Mouse (Mus musculus): ENCODE measurements around the gene Pde1b. TPM values are rescaled to one million over a fixed set of nuclear protein-coding genes. Genes with fewer than 3 reads are reported as not detected.
A peak's percentile ranks its signal among the peaks of the same experiment; 100 is the strongest.

The Pde1b gene
- polyA plus RNA-seq, 1 experiment from 2014 or later: 27.2 TPM

DNA sequence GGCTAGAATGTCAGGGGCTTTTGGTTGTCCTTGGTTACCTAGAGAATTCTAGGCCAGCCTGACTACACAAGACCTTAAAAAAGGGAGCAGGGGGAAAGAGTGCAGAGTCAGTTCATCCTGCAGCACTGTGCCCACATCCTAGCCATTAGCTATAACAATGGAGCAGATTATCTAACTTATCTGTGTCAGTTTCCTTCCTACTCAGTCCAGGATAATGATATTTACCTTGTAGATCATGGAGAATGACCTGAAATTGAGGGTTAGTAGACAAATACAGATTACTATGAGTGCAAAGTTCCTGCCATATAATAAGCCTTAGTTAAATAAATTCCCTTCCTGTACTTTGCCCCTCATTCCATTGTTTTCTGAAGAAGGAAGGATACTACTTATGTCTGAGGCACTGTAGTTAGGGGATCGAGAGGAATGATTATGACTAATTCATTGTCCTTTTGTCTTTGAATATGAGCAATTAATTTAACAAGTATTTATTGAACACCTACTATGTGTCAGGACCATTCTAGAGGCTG, 23.7 kb upstream of the Pde1b start:
- Histone ChIP-seq H3K4me3 (ENCODE audit: low read depth, low read length) (no peak overlapping the region), H3K27ac (ENCODE audit: low read depth, low read length) (no peak overlapping the region), H3K9ac (ENCODE audit: low read length) (no peak overlapping the region), H3K36me3 (ENCODE audit: control insufficient read depth, insufficient read depth, low read length) (no peaks in the 10 kb centered on the region), H3K27me3 (ENCODE audit: control insufficient read depth, insufficient read depth, low read length) (no peaks in the 10 kb centered on the region), H3K4me1 (replicated peaks; ENCODE audit: control insufficient read depth, insufficient read depth, low read length) (no peaks in the 10 kb centered on the region), H3K9me3 (ENCODE audit: control insufficient read depth, low read length) (no peaks in the 10 kb centered on the region), H3K4me2 (ENCODE audit: low read depth, low read length, severe bottlenecking) (no peak overlapping the region)
- ATAC-seq (replicated peaks; ENCODE audit: low FRiP score) (no peak), DNase-seq (ENCODE audit: low spot score) (no peak)
- WGBS: 83% methylated on average over 1 of the region's 1 CpGs

DNA sequence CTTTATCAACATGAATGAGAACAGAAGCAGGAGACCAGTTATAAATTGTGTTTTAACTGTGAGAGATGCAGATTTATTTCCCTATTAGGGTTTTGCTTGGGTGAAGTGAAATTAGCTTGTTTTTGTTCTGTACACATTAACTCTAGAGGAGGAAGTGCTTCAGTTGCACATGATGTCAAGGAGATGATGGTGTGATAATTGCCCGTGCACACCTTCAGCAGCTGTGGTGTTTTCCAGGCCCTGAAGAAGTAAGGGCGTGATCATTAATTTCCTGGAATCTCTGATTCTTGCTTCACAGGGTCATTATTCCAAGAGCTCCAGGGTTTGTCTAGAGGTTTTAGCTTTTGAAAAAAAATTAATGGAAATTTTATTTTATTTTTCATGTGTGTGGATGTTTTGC, 22.7 kb upstream of the Pde1b start:
- Histone ChIP-seq H3K9me3 (ENCODE audit: control insufficient read depth, low read length) (no peaks in the 10 kb centered on the region), H3K27me3 (ENCODE audit: control insufficient read depth, insufficient read depth, low read length) (no peaks in the 10 kb centered on the region), H3K4me1 (replicated peaks; ENCODE audit: control insufficient read depth, insufficient read depth, low read length) (no peaks in the 10 kb centered on the region), H3K27ac (ENCODE audit: low read depth, low read length) (no peak overlapping the region), H3K4me2 (ENCODE audit: low read depth, low read length, severe bottlenecking) (no peak overlapping the region), H3K9ac (ENCODE audit: low read length) (no peak overlapping the region), H3K36me3 (ENCODE audit: control insufficient read depth, insufficient read depth, low read length) (no peaks in the 10 kb centered on the region), H3K4me3 (ENCODE audit: low read depth, low read length) (no peak overlapping the region)
- DNase-seq (ENCODE audit: low spot score): no peak
- 80% methylated on average over 2 of the region's 2 CpGs for WGBS
- no peak for ATAC-seq (replicated peaks; ENCODE audit: low FRiP score)

DNA sequence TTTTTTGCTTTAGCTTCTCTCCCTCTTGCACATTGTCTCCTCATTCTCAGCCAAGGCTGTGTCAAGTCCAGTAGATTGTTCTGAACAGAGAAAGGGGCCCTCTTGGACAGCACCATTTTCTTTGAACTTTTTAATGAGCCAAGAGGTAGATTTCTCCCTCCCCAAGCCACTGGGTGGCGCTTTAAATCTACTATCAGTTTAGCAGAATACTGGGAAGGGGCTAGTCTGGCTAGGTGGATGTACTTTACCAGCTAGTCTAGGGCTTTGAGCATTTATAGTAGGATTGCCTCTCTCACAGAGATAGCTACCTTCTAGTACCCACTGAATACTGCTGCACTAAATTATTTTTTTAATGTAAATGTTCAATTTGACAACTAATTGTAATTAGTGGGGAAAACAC, 20.3 kb upstream of the Pde1b start:
- no peaks in the 10 kb centered on the region for H3K36me3 ChIP-seq (ENCODE audit: control insufficient read depth, insufficient read depth, low read length)
- H3K9ac ChIP-seq (ENCODE audit: low read length): no peak overlapping the region
- WGBS: 0% methylated on average over 1 of the region's 1 CpGs
- no peaks in the 10 kb centered on the region for H3K4me1 ChIP-seq (replicated peaks; ENCODE audit: control insufficient read depth, insufficient read depth, low read length)
- ATAC-seq (replicated peaks; ENCODE audit: low FRiP score) (peak; percentile 82), DNase-seq (ENCODE audit: low spot score) (peak; percentile 71)
- no peaks in the 10 kb centered on the region for H3K27me3 ChIP-seq (ENCODE audit: control insufficient read depth, insufficient read depth, low read length)
- H3K4me3 ChIP-seq (ENCODE audit: low read depth, low read length): no peak overlapping the region
- no peak overlapping the region for H3K27ac ChIP-seq (ENCODE audit: low read depth, low read length)
- no peak overlapping the region for H3K4me2 ChIP-seq (ENCODE audit: low read depth, low read length, severe bottlenecking)
- H3K9me3 ChIP-seq (ENCODE audit: control insufficient read depth, low read length): no peaks in the 10 kb centered on the region

DNA sequence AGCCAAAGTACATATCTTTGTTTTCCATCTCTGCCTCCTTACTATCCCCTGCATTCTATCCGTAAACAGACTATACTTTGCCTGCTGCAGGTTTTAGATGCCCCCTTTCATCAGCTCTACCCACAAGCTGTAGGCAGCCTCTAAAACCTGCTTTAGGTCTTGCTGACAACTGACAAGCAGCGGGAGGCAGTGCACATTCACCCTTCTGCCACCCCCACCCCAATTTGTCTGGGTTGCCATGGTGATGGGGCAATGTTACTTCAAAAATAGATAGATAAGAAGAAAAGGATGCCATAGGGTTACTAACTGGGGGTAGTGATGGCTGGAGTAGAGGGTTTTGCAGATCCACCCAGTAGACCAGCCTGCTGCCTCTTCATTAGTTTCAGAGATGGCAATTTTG, 18.3 kb upstream of the Pde1b start:
- Histone ChIP-seq H3K27ac (ENCODE audit: low read depth, low read length) (no peak overlapping the region), H3K4me1 (replicated peaks; ENCODE audit: control insufficient read depth, insufficient read depth, low read length) (no peaks in the 10 kb centered on the region), H3K4me2 (ENCODE audit: low read depth, low read length, severe bottlenecking) (no peak overlapping the region), H3K36me3 (ENCODE audit: control insufficient read depth, insufficient read depth, low read length) (no peaks in the 10 kb centered on the region), H3K9ac (ENCODE audit: low read length) (no peak overlapping the region), H3K4me3 (ENCODE audit: low read depth, low read length) (no peak overlapping the region), H3K9me3 (ENCODE audit: control insufficient read depth, low read length) (no peaks in the 10 kb centered on the region), H3K27me3 (ENCODE audit: control insufficient read depth, insufficient read depth, low read length) (no peaks in the 10 kb centered on the region)
- 71% methylated on average over 2 of the region's 2 CpGs for WGBS
- ATAC-seq (replicated peaks; ENCODE audit: low FRiP score): no peak
- DNase-seq (ENCODE audit: low spot score): no peak

DNA sequence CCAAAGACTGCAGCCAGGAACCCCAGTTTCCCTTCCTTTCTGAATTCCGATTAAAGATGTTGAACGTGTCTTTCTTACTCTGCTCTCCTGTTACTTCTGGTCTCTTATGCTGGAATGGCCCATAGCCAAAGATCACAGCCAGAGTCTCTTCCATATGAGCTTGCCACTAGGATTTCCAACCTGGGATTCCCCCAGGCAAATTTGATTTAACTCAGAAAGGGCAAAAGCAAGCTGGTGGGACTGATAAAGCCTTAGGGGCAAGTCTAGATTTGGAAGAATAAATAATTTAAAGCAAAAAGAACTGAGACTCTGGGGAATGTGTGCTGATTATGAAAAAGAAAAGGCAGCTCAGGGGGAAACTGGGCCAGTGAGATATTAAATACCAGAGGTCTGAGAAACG, 17.7 kb upstream of the Pde1b start:
- Histone ChIP-seq H3K9ac (ENCODE audit: low read length) (no peak overlapping the region), H3K27me3 (ENCODE audit: control insufficient read depth, insufficient read depth, low read length) (no peaks in the 10 kb centered on the region), H3K4me3 (ENCODE audit: low read depth, low read length) (no peak overlapping the region), H3K4me1 (replicated peaks; ENCODE audit: control insufficient read depth, insufficient read depth, low read length) (no peaks in the 10 kb centered on the region), H3K36me3 (ENCODE audit: control insufficient read depth, insufficient read depth, low read length) (no peaks in the 10 kb centered on the region), H3K9me3 (ENCODE audit: control insufficient read depth, low read length) (no peaks in the 10 kb centered on the region), H3K4me2 (ENCODE audit: low read depth, low read length, severe bottlenecking) (no peak overlapping the region), H3K27ac (ENCODE audit: low read depth, low read length) (no peak overlapping the region)
- 59% methylated on average over 3 of the region's 3 CpGs for WGBS
- ATAC-seq (replicated peaks; ENCODE audit: low FRiP score) (no peak), DNase-seq (ENCODE audit: low spot score) (no peak)

DNA sequence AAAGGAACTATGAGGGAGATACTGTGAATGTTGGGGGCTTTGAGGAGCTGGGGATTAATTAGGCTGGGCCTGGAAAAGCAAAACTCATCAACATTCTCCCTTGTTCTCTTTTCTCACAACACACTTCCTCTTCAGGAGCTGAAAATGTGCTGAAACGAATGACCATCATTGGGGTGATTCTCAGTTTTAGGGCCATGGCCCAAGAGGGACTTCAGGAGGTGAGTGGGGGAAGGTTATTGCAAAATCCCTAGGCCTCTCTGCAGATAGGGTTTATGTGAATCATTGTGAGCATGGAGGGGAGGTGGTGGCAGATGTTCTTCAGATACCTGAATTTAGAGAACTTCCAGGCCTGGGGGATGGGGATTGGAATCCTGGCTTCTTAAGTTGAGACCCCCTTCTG, 16.2 kb upstream of the Pde1b start:
- H3K4me3 ChIP-seq (ENCODE audit: low read depth, low read length): no peak overlapping the region
- no peak overlapping the region for H3K27ac ChIP-seq (ENCODE audit: low read depth, low read length)
- H3K4me2 ChIP-seq (ENCODE audit: low read depth, low read length, severe bottlenecking): no peak overlapping the region
- H3K36me3 ChIP-seq (ENCODE audit: control insufficient read depth, insufficient read depth, low read length): no peaks in the 10 kb centered on the region
- DNase-seq (ENCODE audit: low spot score) (no peak), ATAC-seq (replicated peaks; ENCODE audit: low FRiP score) (no peak)
- no peaks in the 10 kb centered on the region for H3K9me3 ChIP-seq (ENCODE audit: control insufficient read depth, low read length)
- H3K9ac ChIP-seq (ENCODE audit: low read length): no peak overlapping the region
- H3K4me1 ChIP-seq (replicated peaks; ENCODE audit: control insufficient read depth, insufficient read depth, low read length): no peaks in the 10 kb centered on the region
- H3K27me3 ChIP-seq (ENCODE audit: control insufficient read depth, insufficient read depth, low read length): no peaks in the 10 kb centered on the region
- 70% methylated on average over 1 of the region's 1 CpGs for WGBS

DNA sequence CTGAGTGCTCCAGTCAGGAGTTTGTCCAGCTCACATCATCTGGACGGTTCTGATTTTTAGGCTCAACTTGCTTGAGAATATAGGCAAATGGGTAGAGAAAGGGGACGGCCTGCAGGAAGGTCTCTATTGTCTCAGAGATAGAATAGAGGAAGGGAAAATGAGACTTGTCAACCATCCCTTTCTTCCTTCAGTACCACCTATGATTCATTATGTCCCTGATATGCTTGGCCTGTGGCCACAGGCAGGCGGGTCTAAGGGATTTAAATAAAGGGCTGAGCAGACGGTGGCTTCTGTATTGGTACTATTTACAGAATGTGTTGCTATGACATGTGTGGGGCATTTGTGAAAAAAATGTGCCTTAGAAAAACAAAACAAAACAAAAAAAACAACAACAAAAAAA, 14.5 kb upstream of the Pde1b start:
- H3K9me3 ChIP-seq (ENCODE audit: control insufficient read depth, low read length): no peaks in the 10 kb centered on the region
- DNase-seq (ENCODE audit: low spot score): no peak
- H3K9ac ChIP-seq (ENCODE audit: low read length): no peak overlapping the region
- no peaks in the 10 kb centered on the region for H3K4me1 ChIP-seq (replicated peaks; ENCODE audit: control insufficient read depth, insufficient read depth, low read length)
- no peak overlapping the region for H3K4me3 ChIP-seq (ENCODE audit: low read depth, low read length)
- WGBS: 69% methylated on average over 4 of the region's 4 CpGs
- H3K4me2 ChIP-seq (ENCODE audit: low read depth, low read length, severe bottlenecking): no peak overlapping the region
- H3K36me3 ChIP-seq (ENCODE audit: control insufficient read depth, insufficient read depth, low read length): no peaks in the 10 kb centered on the region
- no peaks in the 10 kb centered on the region for H3K27me3 ChIP-seq (ENCODE audit: control insufficient read depth, insufficient read depth, low read length)
- H3K27ac ChIP-seq (ENCODE audit: low read depth, low read length): no peak overlapping the region
- ATAC-seq (replicated peaks; ENCODE audit: low FRiP score): no peak

DNA sequence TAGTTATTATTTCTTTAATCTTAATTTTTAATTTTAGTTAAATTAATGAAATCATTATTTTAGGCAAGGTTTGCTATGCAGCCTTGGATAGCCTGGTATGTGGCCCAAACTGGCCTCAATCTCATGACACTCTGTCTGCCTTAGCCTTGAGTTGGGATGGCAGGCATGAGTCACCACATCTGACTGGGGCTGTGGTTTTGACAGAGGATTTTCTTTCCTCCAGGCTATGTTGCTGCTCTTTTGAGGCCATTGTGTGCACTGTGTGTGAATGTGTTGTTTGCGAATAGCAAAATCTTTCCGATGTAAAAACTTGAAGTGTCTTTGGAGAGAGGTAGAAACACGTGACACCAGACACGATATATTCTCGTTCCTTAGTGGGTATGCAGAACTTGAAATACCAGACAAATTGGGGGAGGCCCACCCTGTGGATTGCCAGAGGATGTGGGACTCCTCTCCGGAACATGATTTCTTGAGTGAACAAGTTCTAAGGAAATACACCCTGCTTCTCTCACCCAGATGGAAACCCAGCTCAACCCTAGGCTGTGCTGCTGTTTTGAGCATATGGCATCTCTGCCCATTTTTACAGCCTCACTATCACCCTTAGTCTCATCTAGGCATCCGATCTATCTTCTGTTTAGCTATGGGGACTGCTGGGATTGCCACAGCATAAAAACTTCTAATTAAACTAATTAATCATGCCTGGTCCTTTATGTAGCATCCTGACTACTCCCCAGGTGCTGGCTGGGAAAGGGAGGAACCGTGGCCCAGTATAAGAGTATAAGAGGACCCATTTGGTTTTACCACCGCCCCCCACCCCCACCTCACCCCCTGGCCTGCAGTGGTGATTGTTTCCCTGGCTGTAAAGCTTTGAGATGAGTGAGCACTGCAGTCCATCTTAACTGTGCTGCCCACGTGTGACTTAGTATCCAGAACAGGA, 6.4 kb upstream of the Pde1b start:
- ATAC-seq (replicated peaks; ENCODE audit: low FRiP score): peak; percentile 21
- Histone ChIP-seq H3K4me2 (ENCODE audit: low read depth, low read length, severe bottlenecking) (no peak overlapping the region), H3K4me3 (ENCODE audit: low read depth, low read length) (no peak overlapping the region), H3K4me1 (replicated peaks; ENCODE audit: control insufficient read depth, insufficient read depth, low read length) (peaks cover 7% of the 10 kb centered on the region; the same call in 1 of the 2 replicates), H3K27ac (ENCODE audit: low read depth, low read length) (no peak overlapping the region), H3K9me3 (ENCODE audit: control insufficient read depth, low read length) (no peaks in the 10 kb centered on the region), H3K9ac (ENCODE audit: low read length) (no peak overlapping the region), H3K36me3 (ENCODE audit: control insufficient read depth, insufficient read depth, low read length) (no peaks in the 10 kb centered on the region), H3K27me3 (ENCODE audit: control insufficient read depth, insufficient read depth, low read length) (no peaks in the 10 kb centered on the region)
- 67% methylated on average over 10 of the region's 10 CpGs for WGBS
- no peak for DNase-seq (ENCODE audit: low spot score)

DNA sequence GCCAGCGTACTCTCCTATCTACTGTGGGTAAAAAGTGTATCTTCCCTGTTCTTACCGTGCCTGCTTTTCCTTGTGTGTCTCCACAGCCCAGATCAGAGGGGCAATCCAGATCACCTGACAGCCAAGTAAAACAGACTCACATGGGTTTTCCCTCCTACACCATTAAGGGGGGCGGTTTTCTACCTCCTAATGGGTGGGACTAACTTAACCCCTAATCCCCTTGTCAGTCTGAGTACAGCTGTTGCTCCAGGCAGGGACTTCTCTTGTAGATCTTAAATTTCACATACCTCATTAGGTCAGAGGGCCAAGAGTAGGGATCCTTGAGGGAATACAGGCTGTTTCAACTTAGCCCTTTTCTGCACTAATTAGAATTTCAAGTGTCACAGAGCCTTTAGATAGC, 4.7 kb upstream of the Pde1b start:
- Histone ChIP-seq H3K4me2 (ENCODE audit: low read depth, low read length, severe bottlenecking) (no peak overlapping the region), H3K4me1 (replicated peaks; ENCODE audit: control insufficient read depth, insufficient read depth, low read length) (peaks cover 7% of the 10 kb centered on the region; the same call in 1 of the 2 replicates), H3K36me3 (ENCODE audit: control insufficient read depth, insufficient read depth, low read length) (no peaks in the 10 kb centered on the region), H3K9ac (ENCODE audit: low read length) (no peak overlapping the region), H3K27me3 (ENCODE audit: control insufficient read depth, insufficient read depth, low read length) (no peaks in the 10 kb centered on the region), H3K9me3 (ENCODE audit: control insufficient read depth, low read length) (no peaks in the 10 kb centered on the region), H3K27ac (ENCODE audit: low read depth, low read length) (no peak overlapping the region), H3K4me3 (ENCODE audit: low read depth, low read length) (no peak overlapping the region)
- peak; percentile 10; the same call in 1 of the 2 replicates for ATAC-seq (replicated peaks; ENCODE audit: low FRiP score)
- DNase-seq (ENCODE audit: low spot score): no peak
- 28% methylated on average over 3 of the region's 3 CpGs for WGBS
